ENCODE assay signal across 26 mouse cellular contexts in the genomic region with DNA sequence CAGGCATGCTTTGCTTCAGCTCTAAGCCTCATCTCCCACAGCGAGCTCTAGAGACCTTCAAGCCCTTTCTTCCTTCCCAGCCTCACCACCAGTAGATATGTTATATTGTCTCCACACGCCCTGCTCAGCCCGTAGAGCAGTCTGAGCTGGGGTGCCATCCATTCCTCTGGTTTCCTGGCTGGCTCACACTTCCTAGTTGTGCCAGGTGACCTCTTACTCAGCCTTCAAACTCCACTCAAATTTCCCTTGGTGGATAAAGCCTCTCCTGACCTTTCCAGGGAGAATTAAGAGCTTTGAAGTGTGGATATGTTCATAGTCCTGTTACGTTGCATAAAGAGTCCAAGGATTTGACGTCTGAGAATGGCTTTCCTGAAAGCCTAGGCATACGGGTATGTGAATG.
DNase-seq lines count a peak whose midpoint lies in the region; ATAC-seq and TF ChIP-seq lines count a peak whose summit lies in the region.
"Had no signal": no experiment of that assay in that cellular context is flagged by ENCODE, and none has a peak within 500 bp of the region (broad histone marks: within the 10 kb centered on the region; RNA-seq: fewer than 3 reads in every experiment).

No protein-coding gene starts in this region.

- peaks cover 27% of the 10 kb centered on the region for H3K4me1 ChIP-seq in hindbrain, embryonic 14.5 days (replicated peaks; ENCODE audit: control insufficient read depth, insufficient read depth, low read length)
- peaks cover 11% of the 10 kb centered on the region; the same call in 1 of the 2 replicates for H3K4me1 ChIP-seq in hindbrain, postnatal 0 days (ENCODE audit: insufficient read depth, low read length)
- H3K4me1 ChIP-seq in neural tube, embryonic 13.5 days (replicated peaks): peaks cover 28% of the 10 kb centered on the region
- H3K4me1 ChIP-seq: intestine, embryonic 15.5 days had no signal

- no peak for TF ChIP-seq CTCF in hindbrain, postnatal 0 days (IDR thresholded peaks at IDR 0.05; ENCODE audit: low read depth)

- H3K9me3 ChIP-seq in hindbrain, embryonic 14.5 days (ENCODE audit: control insufficient read depth, low read length): no peaks in the 10 kb centered on the region
- H3K9me3 ChIP-seq in hindbrain, postnatal 0 days (ENCODE audit: low read length): no peaks in the 10 kb centered on the region
- H3K9me3 ChIP-seq in neural tube, embryonic 13.5 days: no peaks in the 10 kb centered on the region
- H3K9me3 ChIP-seq: embryonic facial prominence, embryonic 15.5 days; heart, embryonic 10.5 days; heart, embryonic 13.5 days; hindbrain, embryonic 15.5 days; intestine, embryonic 15.5 days had no signal

- H3K36me3 ChIP-seq in hindbrain, embryonic 14.5 days (replicated peaks; ENCODE audit: control insufficient read depth, insufficient read depth): no peaks in the 10 kb centered on the region
- no peaks in the 10 kb centered on the region for H3K36me3 ChIP-seq in hindbrain, postnatal 0 days (ENCODE audit: insufficient read depth, low read length)
- no peaks in the 10 kb centered on the region for H3K36me3 ChIP-seq in neural tube, embryonic 13.5 days
- H3K36me3 ChIP-seq: embryonic facial prominence, embryonic 15.5 days; heart, embryonic 10.5 days; heart, embryonic 13.5 days; hindbrain, embryonic 15.5 days; intestine, embryonic 15.5 days had no signal

- H3K4me3 ChIP-seq in hindbrain, embryonic 14.5 days (replicated peaks; ENCODE audit: low read length): no peak overlapping the region
- no peak overlapping the region for H3K4me3 ChIP-seq in hindbrain, postnatal 0 days (ENCODE audit: low read length)
- H3K4me3 ChIP-seq in neural tube, embryonic 13.5 days: no peak overlapping the region
- H3K4me3 ChIP-seq: embryonic facial prominence, embryonic 15.5 days; heart, adult 2 months; heart, embryonic 10.5 days; heart, embryonic 13.5 days; hindbrain, embryonic 15.5 days; intestine, embryonic 15.5 days had no signal

- 77% methylated on average over 6 of the region's 6 CpGs for WGBS in hindbrain, embryonic 14.5 days
- 88% methylated on average over 6 of the region's 6 CpGs for WGBS in hindbrain, postnatal 0 days
- 77% methylated on average over 6 of the region's 6 CpGs for WGBS in neural tube, embryonic 13.5 days

- H3K4me2 ChIP-seq in hindbrain, embryonic 14.5 days (replicated peaks): no peak overlapping the region
- no peak overlapping the region for H3K4me2 ChIP-seq in hindbrain, postnatal 0 days (ENCODE audit: low read depth, low read length)
- no peak overlapping the region for H3K4me2 ChIP-seq in neural tube, embryonic 13.5 days
- H3K4me2 ChIP-seq: embryonic facial prominence, embryonic 15.5 days; heart, embryonic 13.5 days; hindbrain, embryonic 15.5 days; intestine, embryonic 15.5 days had no signal

- no peak for ATAC-seq in hindbrain, embryonic 14.5 days (ENCODE audit: low FRiP score)
- no peak for ATAC-seq in hindbrain, postnatal 0 days
- no peak for ATAC-seq in neural tube, embryonic 13.5 days (ENCODE audit: low read depth)
- ATAC-seq: activated CD4-positive, CD25-positive, alpha-beta regulatory T cell, adult 4 months; CD4-positive, CD25-positive, alpha-beta regulatory T cell, adult 4 months; forebrain, embryonic 14.5 days; forebrain, postnatal 0 days; intestine, embryonic 15.5 days had no signal

- H3K27me3 ChIP-seq in hindbrain, embryonic 14.5 days (ENCODE audit: control insufficient read depth, insufficient read depth, low read length): no peaks in the 10 kb centered on the region
- no peaks in the 10 kb centered on the region for H3K27me3 ChIP-seq in hindbrain, postnatal 0 days (ENCODE audit: insufficient read depth, low read length)
- H3K27me3 ChIP-seq in neural tube, embryonic 13.5 days: no peaks in the 10 kb centered on the region
- H3K27me3 ChIP-seq: embryonic facial prominence, embryonic 15.5 days; heart, embryonic 13.5 days; hindbrain, embryonic 15.5 days; intestine, embryonic 15.5 days had no signal

- peak; percentile 52 for DNase-seq in gastrocnemius, adult 18-20 months (ENCODE audit: low spot score)
- DNase-seq in gastrocnemius, postnatal 4 days (ENCODE audit: low spot score in 2 of 2): no peak
- DNase-seq in hindbrain, embryonic 14.5 days (ENCODE audit: low spot score): no peak
- no peak for DNase-seq in hindbrain, postnatal 0 days (ENCODE audit: low spot score)
- DNase-seq in neural tube, embryonic 10.5 days (ENCODE audit: extremely low spot score, low spot score): no peak
- peak; percentile 72 for DNase-seq in skeletal muscle tissue, adult 2 months (ENCODE audit: low read depth, low spot score)
- DNase-seq in adipocyte (ENCODE audit: low spot score): no peak
- DNase-seq: adrenal gland, postnatal 10 days; adrenal gland, postnatal 36 days; cerebellum, adult 11 months; cerebellum, adult 9-11 months; embryo, embryonic 11 days; forebrain, postnatal 0 days; heart, adult 2 months; heart, postnatal 14 days; heart, postnatal 4 days; kidney, adult 11 months had no signal

- 0 out of 2 replicates have a peak overlapping the region, but pooled peaks have one; percentile 9 for H3K27ac ChIP-seq in hindbrain, embryonic 14.5 days
- no peak overlapping the region for H3K27ac ChIP-seq in hindbrain, postnatal 0 days
- 0 out of 2 replicates have a peak overlapping the region, but pooled peaks have one; percentile 23 for H3K27ac ChIP-seq in neural tube, embryonic 13.5 days (replicated peaks)
- H3K27ac ChIP-seq: embryonic facial prominence, embryonic 15.5 days; heart, adult 2 months; heart, embryonic 10.5 days; heart, embryonic 13.5 days; hindbrain, embryonic 15.5 days; intestine, embryonic 15.5 days had no signal

- no peak overlapping the region for H3K9ac ChIP-seq in hindbrain, embryonic 14.5 days
- no peak overlapping the region for H3K9ac ChIP-seq in hindbrain, postnatal 0 days (replicated peaks; ENCODE audit: low read length)
- no peak overlapping the region for H3K9ac ChIP-seq in neural tube, embryonic 13.5 days
- H3K9ac ChIP-seq: embryonic facial prominence, embryonic 15.5 days; forebrain, postnatal 0 days; heart, embryonic 13.5 days; hindbrain, embryonic 15.5 days; intestine, embryonic 15.5 days had no signal

Comparison
In these comparisons a context has a peak if more than half of its experiments do, and no peak if none do; other contexts are left out.
1. DNase-seq: peak in gastrocnemius, adult 18-20 months (single experiment) and skeletal muscle tissue, adult 2 months (single experiment); none in gastrocnemius, postnatal 4 days (0 of 2), hindbrain, embryonic 14.5 days (single experiment), hindbrain, postnatal 0 days (single experiment), neural tube, embryonic 10.5 days (single experiment) and adipocyte (single experiment).